Mouse (Mus musculus) forebrain, postnatal 0 days (tissue): ENCODE results near the gene Tsc1. TPM values are rescaled to one million over a fixed set of nuclear protein-coding genes. Genes with fewer than 3 reads are reported as not detected.
A peak's percentile ranks its signal among the peaks of the same experiment; 100 is the strongest.

Experiments used
- ATAC-seq: fragments of 200-750 bp; cut with Nextera tagmentation; 2 replicates; pipeline ENCODE4 v1.8.0; 2017; ENCODE audit warnings: mild to moderate bottlenecking, moderate library complexity
- DNase-seq: peaks from one replicate; pipeline ENCODE4 v3.0.0-alpha.2; 2015
- H3K27ac ChIP-seq: fragments of 300-500 bp; sonication (generic); 2 replicates; pipeline ENCODE4 v1.5.1; 2014; ENCODE audit warnings: low read depth, mild to moderate bottlenecking, antibody characterized with exemption, low read length, moderate library complexity, mixed read lengths
- H3K27me3 ChIP-seq: fragments of 300-500 bp; sonication (generic); 2 replicates; pipeline ENCODE4 v1.6.1; 2014; ENCODE audit warnings: mild to moderate bottlenecking, low read length, mixed read lengths; ENCODE audit not compliant: insufficient read depth
- H3K36me3 ChIP-seq: fragments of 300-500 bp; sonication (generic); 2 replicates; pipeline ENCODE4 v1.6.1; 2014; ENCODE audit warnings: mild to moderate bottlenecking, moderate library complexity; ENCODE audit not compliant: insufficient read depth
- H3K4me1 ChIP-seq: fragments of 300-500 bp; sonication (generic); 2 replicates; pipeline ENCODE4 v1.6.1; 2014; ENCODE audit warnings: antibody characterized with exemption; ENCODE audit not compliant: insufficient read depth
- H3K4me2 ChIP-seq: fragments of 300-500 bp; sonication (generic); 2 replicates; pipeline ENCODE4 v1.6.1; 2014; ENCODE audit warnings: low read depth, mild to moderate bottlenecking, moderate library complexity
- H3K4me3 ChIP-seq: fragments of 300-500 bp; sonication (generic); 2 replicates; pipeline ENCODE4 v1.5.1; 2014; ENCODE audit warnings: low read depth, low read length, mixed read lengths
- H3K9ac ChIP-seq: fragments of 300-500 bp; sonication (generic); 2 replicates; pipeline ENCODE4 v1.6.1; 2014; ENCODE audit warnings: mild to moderate bottlenecking
- H3K9me3 ChIP-seq: fragments of 300-500 bp; sonication (generic); 2 replicates; pipeline ENCODE4 v1.6.1; 2016; ENCODE audit warnings: low read length
- CTCF ChIP-seq: sonication (generic); IDR thresholded peaks from 2 replicates; pipeline ENCODE4 v1.5.1; 2016; ENCODE audit warnings: antibody characterized with exemption, control low read depth, low read depth
- WGBS: fragments of 180-500 bp; shearing (Covaris S2); extraction: QIAGEN DNeasy Blood & Tissue Kit; methylation state at CpG from one replicate; pipeline ENCODE4 v1.1.7; 2014; 5-methylcytosine and 5-hydroxymethylcytosine counted together
- polyA plus RNA-seq: library from polyadenylated mRNA; unstranded; fragments of >200 nt; fragmentation: Nextera tagmentation; extraction: Ambion mirVana; gene quantifications from 2 replicates; pipeline ENCODE4 v1.2.1, GENCODE M21; 2015
- total RNA-seq: library from RNA; depleted of rRNA; stranded (reverse); fragments of >200 nt; gene quantifications from 2 replicates; pipeline ENCODE4 v1.2.3, GENCODE M21; 2014; rRNA removed

Gene Tsc1
- total RNA-seq (35.4 and 43.4 TPM in 2 replicates), polyA plus RNA-seq (7.7 and 16.8 TPM in 2 replicates)

- peak; percentile 39 for TF ChIP-seq CTCF
- ATAC-seq: peak; percentile 96
- WGBS: 2% methylated on average over 38 of the region's 47 CpGs
These were observed at the start of gene Tsc1 for GRCm38 (mm10) chr2:28640461-28641424. TSS of gene Tsc1 (plus strand) at chr2:28641228.

GRCm38 (mm10) chr2:28591479-28591878 lies 49.5 kb upstream of the Tsc1 start:
- Histone ChIP-seq H3K27ac (no peak overlapping the region), H3K9me3 (no peaks in the 10 kb centered on the region), H3K9ac (no peak overlapping the region), H3K4me2 (no peak overlapping the region), H3K27me3 (no peaks in the 10 kb centered on the region), H3K4me3 (no peak overlapping the region), H3K36me3 (no peaks in the 10 kb centered on the region), H3K4me1 (no peaks in the 10 kb centered on the region)
- 73% methylated on average over 2 of the region's 2 CpGs for WGBS
- ATAC-seq: no peak
- no peak for DNase-seq
- TF ChIP-seq CTCF: no peak

More at GRCm38 (mm10) chr2:28640461-28641424, at the start of gene Tsc1:
- Histone ChIP-seq H3K9ac (peak within 1 kb of the TSS; percentile 85), H3K4me1 (0 out of 2 replicates have a peak, but pooled peaks cover 9% of the 10 kb centered on the region), H3K27me3 (no peaks in the 10 kb centered on the region), H3K9me3 (no peaks in the 10 kb centered on the region), H3K36me3 (no peaks in the 10 kb centered on the region), H3K4me2 (peak within 1 kb of the TSS; percentile 57), H3K27ac (peak within 1 kb of the TSS; percentile 96), H3K4me3 (peak within 1 kb of the TSS; percentile 88)
- DNase-seq: peak; percentile 98

- TF ChIP-seq CTCF: peak; percentile 70
- no peak overlapping the region for H3K9ac ChIP-seq
- H3K4me3 ChIP-seq: no peak overlapping the region
- 8% methylated on average over 15 of the region's 15 CpGs for WGBS
- H3K4me1 ChIP-seq: no peaks in the 10 kb centered on the region
- no peaks in the 10 kb centered on the region for H3K36me3 ChIP-seq
- DNase-seq: peak; percentile 35
- no peak overlapping the region for H3K27ac ChIP-seq
- H3K9me3 ChIP-seq: no peaks in the 10 kb centered on the region
- ATAC-seq: no peak
- H3K27me3 ChIP-seq: no peaks in the 10 kb centered on the region
- no peak overlapping the region for H3K4me2 ChIP-seq
These were observed 48.2 kb upstream of the Tsc1 start for GRCm38 (mm10) chr2:28592809-28593208.

GRCm38 (mm10) chr2:28596021-28596420 lies 45.0 kb upstream of the Tsc1 start:
- ATAC-seq: no peak
- Histone ChIP-seq H3K9ac (no peak overlapping the region), H3K4me2 (no peak overlapping the region), H3K27me3 (no peaks in the 10 kb centered on the region), H3K9me3 (no peaks in the 10 kb centered on the region), H3K27ac (no peak overlapping the region), H3K4me3 (no peak overlapping the region), H3K36me3 (no peaks in the 10 kb centered on the region), H3K4me1 (no peaks in the 10 kb centered on the region)
- 80% methylated on average over 7 of the region's 7 CpGs for WGBS
- no peak for TF ChIP-seq CTCF
- no peak for DNase-seq

- DNase-seq: no peak
- Histone ChIP-seq H3K27ac (no peak overlapping the region), H3K4me3 (no peak overlapping the region), H3K27me3 (no peaks in the 10 kb centered on the region), H3K9me3 (no peaks in the 10 kb centered on the region), H3K4me2 (no peak overlapping the region), H3K36me3 (no peaks in the 10 kb centered on the region), H3K9ac (no peak overlapping the region), H3K4me1 (no peaks in the 10 kb centered on the region)
- ATAC-seq: no peak
- peak; percentile 36; the same call in 1 of the 2 replicates for TF ChIP-seq CTCF
- WGBS: 91% methylated on average over 7 of the region's 7 CpGs
These were observed 44.0 kb upstream of the Tsc1 start for GRCm38 (mm10) chr2:28596998-28597397.

- ATAC-seq: no peak
These were observed 43.1 kb upstream of the Tsc1 start for GRCm38 (mm10) chr2:28597733-28598547.

More at GRCm38 (mm10) chr2:28597733-28598547, 43.1 kb upstream of the Tsc1 start:
- no peak overlapping the region for H3K4me3 ChIP-seq
- no peaks in the 10 kb centered on the region for H3K4me1 ChIP-seq
- H3K9me3 ChIP-seq: no peaks in the 10 kb centered on the region
- no peak overlapping the region for H3K27ac ChIP-seq
- no peak for DNase-seq
- no peaks in the 10 kb centered on the region for H3K36me3 ChIP-seq
- H3K9ac ChIP-seq: no peak overlapping the region
- TF ChIP-seq CTCF: no peak
- no peaks in the 10 kb centered on the region for H3K27me3 ChIP-seq
- 76% methylated on average over 7 of the region's 7 CpGs for WGBS
- no peak overlapping the region for H3K4me2 ChIP-seq
